ENCODE assay signal across 19 mouse cellular contexts in the genomic region with DNA sequence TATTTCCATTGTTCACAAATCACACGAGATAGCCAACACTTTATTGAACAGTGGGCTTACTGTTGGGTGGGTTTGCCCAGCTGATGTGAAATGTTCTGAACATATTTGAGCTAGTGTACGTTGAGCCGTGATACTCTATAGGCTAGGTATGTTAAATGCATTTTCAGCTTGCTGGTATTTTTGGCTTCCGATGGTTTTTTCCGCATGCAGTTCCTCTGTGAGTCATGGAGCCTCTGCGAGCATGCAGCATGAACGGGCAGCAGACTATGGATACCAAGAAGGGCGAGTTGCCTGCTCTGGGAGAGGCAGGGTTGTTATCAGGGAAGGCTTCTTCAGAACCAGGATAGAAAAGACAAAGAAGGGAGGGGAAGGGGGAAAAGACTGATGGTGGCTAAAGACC.
DNase-seq lines count a peak whose midpoint lies in the region.
"Had no signal": no experiment of that assay in that cellular context is flagged by ENCODE, and none has a peak within 500 bp of the region (broad histone marks: within the 10 kb centered on the region; RNA-seq: fewer than 3 reads in every experiment).

No protein-coding gene starts in this region.

- DNase-seq in heart, adult 11 months = peak; percentile 75
- no peak for DNase-seq in heart, adult 9 months (ENCODE audit: low spot score in 2 of 2)
- peak; percentile 11 for DNase-seq in right cerebral cortex, adult 18-20 months
- DNase-seq in right cerebral cortex, postnatal 4 days = no peak
- DNase-seq in 3134 (ENCODE audit: extremely low read depth, insufficient read length, low spot score) (peak; percentile 9), NIH3T3 (ENCODE audit: low read depth) (peak; percentile 49)
- DNase-seq in natural killer cell, adult 2 months (ENCODE audit: low spot score in 2 of 2) = no peak
- no peak for DNase-seq in urinary bladder, postnatal 25 days (ENCODE audit: low spot score)
- DNase-seq: adrenal gland, postnatal 10 days; adrenal gland, postnatal 36 days; cerebellum, adult 11 months; cerebellum, adult 2 months; cerebellum, adult 9-11 months; cerebellum, postnatal 25 days; forebrain, postnatal 0 days; gastrocnemius, postnatal 10 days; gastrocnemius, postnatal 36 days; heart, postnatal 10 days; heart, postnatal 36 days had no signal

Comparison
In these comparisons a context has a peak if more than half of its experiments do, and no peak if none do; other contexts are left out.
1. DNase-seq: peak in heart, adult 11 months (single experiment), right cerebral cortex, adult 18-20 months (single experiment), 3134 (single experiment) and NIH3T3 (single experiment); none in heart, adult 9 months (0 of 2), right cerebral cortex, postnatal 4 days (single experiment), natural killer cell, adult 2 months (0 of 2) and urinary bladder, postnatal 25 days (single experiment).